Mouse (Mus musculus) T-helper 2 cell (primary cell): ENCODE data around the gene Ccnl2.
"Not testable (repeated sequence)": the region's sequence is repeated elsewhere in the genome, so short reads cannot be mapped to it uniquely, and the experiment has no call there.

Experiments
- in situ Hi-C: fragments of 300-600 bp; cut with MboI, MseI; formaldehyde crosslinking; loops from one replicate; pipeline ENCODE4 v1.15.1; 2025; ENCODE audit warnings: high pct_unique_total_duplicates

The Ccnl2 gene

GRCm38 (mm10) chr4:155811929-155812664 lies at the start of gene Ccnl2:
TSS of gene Ccnl2 (plus strand) at chr4:155812489.
- in situ Hi-C loops: no loop called here

DNA sequence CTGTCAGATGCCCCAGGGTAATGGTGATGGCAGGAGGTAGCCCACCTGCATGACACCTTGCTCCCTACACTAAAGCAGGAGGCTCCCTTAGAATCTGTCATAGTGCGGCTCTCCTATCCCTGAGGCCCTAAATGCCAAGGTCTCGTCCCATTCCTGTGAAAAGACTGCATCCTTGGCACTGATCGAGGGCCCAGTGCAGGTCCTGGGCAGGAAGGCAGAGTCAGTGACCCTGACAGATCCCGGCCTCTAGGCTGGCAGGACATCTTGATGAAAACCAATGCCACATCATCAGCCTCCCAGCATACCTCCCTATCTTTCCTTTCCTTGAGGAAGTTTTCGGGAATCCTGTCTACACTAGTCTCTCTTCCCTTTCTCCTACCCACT lies 42.8 kb upstream of the Ccnl2 start:
- in situ Hi-C loops: no loop called here

GRCm38 (mm10) chr4:155769880-155770512 lies 42.3 kb upstream of the Ccnl2 start:
- in situ Hi-C loops: no loop called here

DNA sequence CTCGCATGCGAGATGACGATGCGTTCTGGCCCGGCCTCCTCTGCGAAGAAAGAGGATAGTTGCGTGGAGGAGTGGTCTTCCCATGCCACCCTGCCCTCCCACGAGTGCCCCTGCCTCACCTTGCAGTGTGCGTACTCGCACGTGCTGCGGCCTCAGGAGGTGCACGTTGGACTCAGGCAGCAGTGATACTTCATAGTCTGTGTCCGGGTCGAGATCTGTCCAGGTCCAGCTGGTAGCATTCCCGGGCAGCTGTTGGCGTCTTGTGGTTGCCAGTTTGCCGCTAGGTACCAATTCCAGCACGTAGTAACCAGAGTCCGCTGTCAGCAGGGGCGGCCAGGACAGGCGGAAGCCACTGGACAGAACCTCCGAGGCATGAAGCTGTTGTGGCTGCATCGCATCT lies 41.7 kb upstream of the Ccnl2 start:
- in situ Hi-C loops: no loop called here

DNA sequence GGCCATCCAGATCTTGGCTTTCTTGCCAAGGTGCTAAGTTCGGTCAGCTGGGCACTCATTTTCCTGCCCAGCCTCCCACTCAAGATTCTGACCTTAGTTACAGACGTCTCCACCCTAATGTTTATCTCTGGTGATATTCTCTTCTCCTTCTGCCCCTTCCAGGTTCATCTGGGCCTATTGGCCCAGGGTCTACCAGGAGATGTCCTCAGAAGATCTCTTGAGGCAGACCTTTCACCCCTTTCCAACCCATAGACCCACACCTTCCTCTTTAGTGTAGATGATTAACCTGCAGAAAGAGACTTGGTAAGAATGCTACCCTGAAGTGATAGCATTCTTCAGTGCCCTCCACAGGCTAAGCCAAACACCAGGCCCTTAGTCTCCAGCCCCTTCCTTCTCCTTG lies 40.6 kb upstream of the Ccnl2 start:
- in situ Hi-C loops: no loop called here

DNA sequence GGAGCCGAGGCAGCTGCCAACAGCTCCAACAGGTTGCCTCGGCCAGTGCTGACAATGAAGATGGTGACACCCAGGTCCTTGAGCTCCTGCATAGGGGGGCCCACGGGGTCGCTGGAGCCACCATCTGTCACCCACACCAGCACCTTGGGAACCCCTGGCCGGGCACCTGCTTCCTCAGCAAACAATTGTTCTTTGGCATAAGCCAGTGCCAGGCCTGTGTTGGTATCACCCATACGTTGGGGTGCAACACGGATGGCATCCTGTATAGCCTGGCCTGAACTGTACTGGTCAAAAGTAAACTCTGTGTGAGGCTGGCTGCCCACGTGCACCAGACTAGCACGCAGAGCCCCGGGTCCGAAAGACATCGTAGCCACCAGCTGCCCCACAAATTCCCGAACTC lies 39.5 kb upstream of the Ccnl2 start:
- in situ Hi-C loops: no loop called here

DNA sequence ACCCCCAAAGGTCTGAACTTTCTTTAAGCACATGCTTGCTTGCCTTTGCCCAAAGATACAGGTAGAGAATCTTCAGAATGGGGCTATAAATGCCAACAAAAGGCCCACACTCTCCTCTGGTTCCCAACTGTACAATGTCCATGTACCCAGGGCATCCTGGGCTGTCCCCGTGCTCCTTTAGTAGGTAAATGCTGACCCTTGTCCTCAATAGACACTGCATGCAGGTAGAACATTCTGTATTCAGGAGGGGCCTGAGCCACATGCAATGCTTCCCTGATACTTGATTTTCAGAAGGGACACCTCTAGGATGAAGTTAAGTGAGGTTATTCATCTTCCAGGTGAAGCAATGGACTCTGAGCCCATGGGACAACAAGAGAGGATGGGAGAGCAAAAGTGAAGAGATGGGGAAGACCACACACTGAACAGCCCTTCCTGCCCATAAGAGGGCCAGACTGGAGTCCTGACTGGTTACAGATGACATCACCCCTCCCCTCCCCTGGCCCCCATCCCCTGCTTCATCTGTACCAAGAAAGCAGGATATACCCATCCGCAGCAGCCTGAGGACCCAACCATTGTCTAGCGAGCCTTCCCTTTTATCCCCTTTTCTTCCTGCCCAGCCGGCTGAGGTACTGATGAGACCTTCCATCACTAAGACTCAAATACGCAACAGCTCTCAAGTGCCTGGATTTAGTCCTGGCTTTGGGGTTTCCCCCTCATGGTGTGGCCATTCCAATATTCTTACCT lies 38.8 kb upstream of the Ccnl2 start:
- in situ Hi-C loops: no loop called here

DNA sequence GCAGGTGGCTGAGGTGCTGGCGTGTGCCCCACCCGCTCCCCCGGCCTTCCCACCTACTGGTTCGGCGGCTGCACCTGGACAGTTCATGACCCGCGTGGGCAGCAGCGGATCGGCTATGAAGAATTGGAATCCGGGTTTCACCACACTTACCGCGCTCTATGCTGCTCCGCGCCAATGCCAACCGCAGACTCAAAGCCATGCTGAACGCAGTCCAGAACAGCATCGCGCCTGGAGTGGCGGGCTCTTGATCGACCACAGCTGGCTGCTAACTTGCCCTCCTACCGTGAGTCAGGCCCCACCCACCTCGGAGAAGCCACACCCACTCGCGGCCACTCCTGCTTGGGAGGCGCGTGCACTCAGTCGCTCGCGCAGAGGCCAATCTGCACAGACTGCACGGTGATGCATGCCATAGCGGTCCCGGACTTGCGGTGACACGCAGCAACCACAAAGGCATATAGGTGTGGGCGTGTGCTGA lies 38.0 kb upstream of the Ccnl2 start, which contains the start of gene Vwa1:
Vwa1 (minus strand) TSS at position 419 of the 475 bp plus-strand sequence.
- in situ Hi-C loops: no loop called here

- in situ Hi-C loops: no loop called here
These were observed 37.1 kb upstream of the Ccnl2 start for GRCm38 (mm10) chr4:155774971-155775740.

DNA sequence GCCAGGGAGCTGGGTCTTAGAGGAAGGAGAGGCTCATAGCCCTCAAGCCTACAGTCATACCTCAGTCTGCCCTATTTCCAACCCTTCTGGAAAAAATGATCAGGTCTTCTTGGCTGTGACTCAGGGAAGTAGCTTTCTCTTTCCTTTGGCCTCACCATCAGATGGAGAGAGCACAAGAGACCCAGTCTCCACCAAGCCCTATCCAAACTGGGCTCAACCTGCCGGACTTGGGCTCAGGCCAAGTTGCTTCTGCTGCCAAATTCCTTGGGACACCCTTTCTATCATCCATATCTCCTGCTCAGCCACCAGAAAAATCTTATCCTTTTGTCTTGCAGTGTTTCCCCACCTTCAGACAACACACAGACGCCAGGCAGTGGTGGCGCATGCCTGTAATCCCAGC lies 36.4 kb upstream of the Ccnl2 start:
- in situ Hi-C loops: no loop called here

DNA sequence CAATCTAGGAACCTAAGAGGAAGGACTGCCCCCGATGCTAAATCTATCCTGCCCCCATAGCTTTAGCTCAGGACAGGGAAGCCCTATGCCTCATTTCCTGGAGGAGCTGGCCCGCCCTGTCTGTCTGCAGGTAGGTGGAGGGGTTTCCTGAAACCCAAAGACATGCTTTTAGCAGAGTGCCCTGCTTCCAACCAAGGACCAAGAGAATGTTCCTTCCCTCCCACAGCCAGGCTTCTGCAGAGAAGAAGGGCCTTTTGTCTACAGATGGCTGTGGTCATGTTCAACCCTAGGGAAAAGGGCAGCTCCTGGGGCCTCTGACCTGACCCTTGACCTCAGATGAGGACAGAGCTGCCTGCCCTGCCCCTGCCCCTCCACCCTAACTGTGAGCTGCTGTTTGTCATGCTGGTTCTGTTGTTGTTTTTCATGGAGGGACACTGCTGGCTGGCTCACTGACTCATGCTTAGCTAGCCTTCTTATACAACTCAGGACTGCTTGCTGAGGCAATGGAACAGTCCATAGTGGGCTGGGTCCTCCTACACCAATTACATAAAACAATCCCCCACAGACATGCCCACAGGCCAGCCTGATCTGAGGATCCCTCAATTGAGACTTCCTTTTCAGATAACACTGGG lies 35.5 kb upstream of the Ccnl2 start:
- in situ Hi-C loops: no loop called here

- in situ Hi-C loops: no loop called here
These were observed 34.5 kb upstream of the Ccnl2 start for GRCm38 (mm10) chr4:155777816-155778215.

GRCm38 (mm10) chr4:155779498-155779897 lies 32.8 kb upstream of the Ccnl2 start:
- in situ Hi-C loops: no loop called here

DNA sequence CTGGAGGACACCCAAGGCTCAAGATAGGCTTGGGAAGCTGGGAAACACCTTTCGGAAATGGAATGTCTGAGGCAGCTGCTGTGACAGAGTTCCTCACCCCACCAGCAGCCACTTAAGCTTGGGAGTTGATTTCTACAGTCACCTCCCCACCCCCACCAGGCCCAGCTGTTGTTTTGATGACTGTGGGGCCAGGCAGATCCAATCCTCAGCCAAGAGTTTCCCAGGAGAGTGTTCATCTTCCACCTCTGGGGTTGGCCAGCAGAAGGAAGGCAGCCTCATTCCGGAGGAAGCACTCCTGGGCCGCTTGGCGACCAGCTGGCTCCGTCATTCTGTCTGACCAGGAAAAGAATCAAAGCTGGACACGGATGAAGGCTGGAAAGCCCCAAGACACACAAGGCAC lies 31.4 kb upstream of the Ccnl2 start:
- in situ Hi-C loops: no loop called here

DNA sequence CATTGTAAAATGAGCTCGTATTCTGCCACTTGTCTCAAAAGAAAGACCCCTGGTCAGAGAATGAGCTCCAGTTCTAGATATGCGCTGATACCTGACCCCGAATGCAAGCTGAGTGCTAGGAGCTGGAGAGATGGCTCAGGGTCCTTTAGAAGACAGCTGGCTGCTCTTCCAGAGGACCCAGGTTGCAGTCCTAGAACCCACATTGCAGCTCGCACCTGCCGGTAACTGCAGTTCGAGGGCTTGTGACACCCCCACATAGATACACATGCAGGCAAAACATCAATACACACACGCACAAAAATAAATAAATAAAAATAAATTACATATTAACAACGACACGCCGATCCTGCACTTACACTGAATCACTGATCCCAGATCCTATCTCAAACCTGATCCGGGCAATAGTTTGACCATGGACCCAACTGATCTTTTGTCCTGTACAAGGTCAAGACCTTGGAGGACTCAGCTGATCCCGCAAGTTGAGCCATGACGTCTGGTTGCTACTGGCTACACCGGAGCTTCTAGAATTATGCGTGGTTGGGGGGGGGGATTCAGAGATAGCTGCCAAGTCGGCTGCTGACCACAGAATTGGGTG lies 28.7 kb upstream of the Ccnl2 start:
- in situ Hi-C loops: no loop called here

GRCm38 (mm10) chr4:155784081-155784701 lies 28.1 kb upstream of the Ccnl2 start:
- in situ Hi-C loops: no loop called here

- in situ Hi-C loops: no loop called here
These were observed 27.0 kb upstream of the Ccnl2 start for GRCm38 (mm10) chr4:155785246-155785645.

DNA sequence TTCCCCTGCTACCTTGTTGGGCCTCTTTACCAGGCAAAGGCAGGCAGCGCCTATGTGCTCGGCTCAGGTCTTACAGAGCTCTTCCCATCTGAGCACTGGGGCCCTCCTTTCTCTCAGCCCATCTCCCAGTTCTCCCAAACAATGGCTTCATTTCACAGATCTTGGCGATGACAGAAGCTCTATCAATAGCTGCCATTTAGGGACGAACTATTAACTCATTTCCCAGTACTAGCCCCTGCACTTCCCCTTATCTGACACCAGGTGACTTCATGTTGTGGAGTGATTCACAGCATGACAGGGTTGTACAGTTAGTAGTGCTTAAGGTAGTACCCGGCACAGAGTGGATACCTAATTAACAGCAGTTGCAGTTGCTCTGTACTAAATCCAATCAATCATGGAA lies 26.5 kb upstream of the Ccnl2 start, which contains the start of gene Tmem88b:
Tmem88b (minus strand) TSS at position 56 of the 400 bp plus-strand sequence.
- in situ Hi-C loops: no loop called here

DNA sequence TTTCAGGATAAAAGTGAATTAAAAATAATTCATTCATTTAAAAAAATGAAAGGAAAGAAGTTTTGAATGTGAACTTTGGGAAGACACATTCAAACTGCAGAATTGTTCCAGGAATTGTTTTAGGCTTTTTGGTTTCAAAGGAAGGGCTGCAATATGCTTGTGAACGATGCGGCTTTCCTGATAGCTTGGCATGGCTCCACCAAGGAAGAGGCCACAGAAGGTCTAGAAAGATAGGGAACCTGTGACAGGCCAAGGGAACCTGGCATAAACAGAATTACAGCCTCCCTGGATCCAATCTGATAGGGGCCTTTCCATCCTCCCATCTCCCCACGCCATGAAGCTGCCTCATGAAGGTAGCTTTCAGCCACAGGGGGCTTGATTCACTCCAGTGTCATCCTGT lies 24.0 kb upstream of the Ccnl2 start:
- in situ Hi-C loops: no loop called here

DNA sequence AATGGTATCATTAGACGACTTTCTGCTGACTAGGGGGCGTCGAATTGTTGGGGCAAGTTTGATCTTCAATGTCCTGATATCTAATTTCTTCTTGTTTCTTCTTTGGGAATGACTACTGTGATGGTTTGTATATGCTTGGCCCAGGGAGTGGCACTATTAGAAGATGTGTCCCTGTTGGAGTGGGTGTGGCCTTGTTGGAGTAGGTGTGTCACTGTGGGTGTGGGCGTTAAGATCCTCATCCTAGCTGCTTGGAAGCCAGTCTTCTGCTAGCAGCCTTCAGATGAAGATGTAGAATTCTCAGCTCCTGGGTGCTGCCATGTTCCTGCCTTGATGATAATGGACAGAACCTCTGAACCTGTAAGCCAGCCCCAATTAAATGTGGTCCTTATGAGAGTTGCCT lies 23.5 kb upstream of the Ccnl2 start:
- in situ Hi-C loops: not testable (repeated sequence)
